Mouse (Mus musculus) neural tube, embryonic 10.5 days (tissue): Measurements from ENCODE around the gene 6430548M08Rik.

Experiments used
- DNase-seq: peaks from one replicate; pipeline ENCODE4 v3.0.0-alpha.2; 2017; ENCODE audit warnings: low spot score; ENCODE audit errors: extremely low spot score

Gene 6430548M08Rik

GRCm38 (mm10) chr8:120180445-120180970, 66.6 kb downstream of the 6430548M08Rik start:
- no peak for DNase-seq

- no peak for DNase-seq
Observed at GRCm38 (mm10) chr8:120181274-120181673, 67.3 kb downstream of the 6430548M08Rik start.

- no peak for DNase-seq
Observed at GRCm38 (mm10) chr8:120181861-120182414, 68.0 kb downstream of the 6430548M08Rik start.

GRCm38 (mm10) chr8:120184366-120184765, 70.4 kb downstream of the 6430548M08Rik start:
- DNase-seq, result no peak

- peak; percentile 57 for DNase-seq
Observed at GRCm38 (mm10) chr8:120184850-120185792, 71.2 kb downstream of the 6430548M08Rik start.

- DNase-seq, result no peak
Observed at GRCm38 (mm10) chr8:120186454-120186853, 72.5 kb downstream of the 6430548M08Rik start.

- no peak for DNase-seq
Observed at GRCm38 (mm10) chr8:120188510-120188909, 74.6 kb downstream of the 6430548M08Rik start.

- DNase-seq, result no peak
Observed at GRCm38 (mm10) chr8:120189440-120189839, 75.5 kb downstream of the 6430548M08Rik start.

GRCm38 (mm10) chr8:120190107-120190809, 76.3 kb downstream of the 6430548M08Rik start:
- DNase-seq, result no peak

- peak; percentile 60 for DNase-seq
Observed at GRCm38 (mm10) chr8:120190810-120191413, 77.0 kb downstream of the 6430548M08Rik start.

GRCm38 (mm10) chr8:120191633-120192032, 77.7 kb downstream of the 6430548M08Rik start:
- DNase-seq, result no peak

- DNase-seq, result no peak
Observed at GRCm38 (mm10) chr8:120192118-120192517, 78.2 kb downstream of the 6430548M08Rik start.

- DNase-seq, result no peak
Observed at GRCm38 (mm10) chr8:120201351-120201750, 87.4 kb downstream of the 6430548M08Rik start.

GRCm38 (mm10) chr8:120202546-120202945, 88.6 kb downstream of the 6430548M08Rik start:
- DNase-seq, result no peak

- no peak for DNase-seq
Observed at GRCm38 (mm10) chr8:120204736-120205360, 90.9 kb downstream of the 6430548M08Rik start.

- DNase-seq, result no peak
Observed at GRCm38 (mm10) chr8:120205916-120206315, 92.0 kb downstream of the 6430548M08Rik start.

- no peak for DNase-seq
Observed at GRCm38 (mm10) chr8:120207364-120207763, 93.4 kb downstream of the 6430548M08Rik start.

- DNase-seq, result no peak
Observed at GRCm38 (mm10) chr8:120208113-120208512, 94.2 kb downstream of the 6430548M08Rik start.

GRCm38 (mm10) chr8:120211345-120211744, 97.4 kb downstream of the 6430548M08Rik start:
- DNase-seq, result peak; percentile 41

- no peak for DNase-seq
Observed at GRCm38 (mm10) chr8:120212596-120212995, 98.6 kb downstream of the 6430548M08Rik start.

GRCm38 (mm10) chr8:120213229-120213628, 99.3 kb downstream of the 6430548M08Rik start:
- DNase-seq, result no peak
